Mouse (Mus musculus): ENCODE results near the gene Tnfrsf26.
"Not testable (repeated sequence)": the region's sequence is repeated elsewhere in the genome, so short reads cannot be mapped to it uniquely, and the experiment has no call there.

Tnfrsf26 gene

DNA sequence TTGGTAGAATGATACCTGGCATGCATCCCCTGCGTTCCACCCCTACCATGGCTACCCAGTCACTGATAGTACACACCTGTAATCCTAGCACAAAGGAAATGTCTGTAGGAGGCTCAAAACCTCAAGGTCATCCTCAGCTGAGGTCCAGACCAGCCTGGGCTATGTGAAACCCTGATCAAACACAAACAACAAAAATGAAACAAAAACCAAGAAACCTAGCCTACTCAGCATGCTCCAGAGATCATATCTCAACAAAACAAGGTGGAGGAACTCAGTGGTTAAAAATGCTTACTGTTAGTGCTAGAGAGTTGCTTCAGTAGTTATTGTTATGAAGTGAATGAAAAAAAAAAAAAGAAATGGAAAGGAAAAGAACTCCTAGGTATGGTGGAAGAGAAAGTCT is at the start of gene Tnfrsf26:
Gene Tnfrsf26 (minus strand): TSS at position 183 of the 400 bp plus-strand sequence.
- no peak for DNase-seq

GRCm38 (mm10) chr7:143666427-143667311 is 38.1 kb upstream of the Tnfrsf26 start:
- DNase-seq, result no peak

GRCm38 (mm10) chr7:143663470-143663869 is 34.9 kb upstream of the Tnfrsf26 start:
- DNase-seq, result no peak

DNA sequence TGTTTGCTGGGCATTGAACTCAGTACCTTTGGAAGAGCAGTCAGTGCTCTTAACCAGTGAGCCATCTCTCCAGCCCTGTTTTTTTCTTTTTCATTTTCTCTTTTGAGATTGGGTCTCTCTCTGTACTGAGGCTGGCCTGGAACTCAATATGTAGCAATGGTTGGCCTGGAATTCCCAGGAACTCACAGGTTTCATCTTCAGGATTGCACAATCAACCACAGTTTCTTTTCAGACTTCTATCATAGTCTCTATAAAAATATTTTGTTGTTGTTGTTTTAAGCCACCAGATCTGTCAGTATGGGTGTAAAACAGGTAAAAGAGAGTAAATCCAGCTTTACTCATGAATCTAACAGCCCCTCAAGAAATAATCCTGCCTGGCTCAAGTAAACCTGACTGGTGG is 32.3 kb upstream of the Tnfrsf26 start:
- no peak for DNase-seq

- not testable (repeated sequence) for DNase-seq
Observed at GRCm38 (mm10) chr7:143649769-143650346, 21.3 kb upstream of the Tnfrsf26 start.

- DNase-seq, result peak; percentile 11
Observed at GRCm38 (mm10) chr7:143649034-143649768, 20.7 kb upstream of the Tnfrsf26 start, which contains the start of gene Tnfrsf22. Gene Tnfrsf22 (minus strand): TSS chr7:143649661.

GRCm38 (mm10) chr7:143643949-143644348 is 15.4 kb upstream of the Tnfrsf26 start:
- DNase-seq, result not testable (repeated sequence)

GRCm38 (mm10) chr7:143636674-143637073 is 8.2 kb upstream of the Tnfrsf26 start:
- no peak for DNase-seq

GRCm38 (mm10) chr7:143631503-143631902 is 3.0 kb upstream of the Tnfrsf26 start:
- DNase-seq, result no peak

GRCm38 (mm10) chr7:143629501-143629900 is 979 bp upstream of the Tnfrsf26 start:
- DNase-seq, result no peak

DNA sequence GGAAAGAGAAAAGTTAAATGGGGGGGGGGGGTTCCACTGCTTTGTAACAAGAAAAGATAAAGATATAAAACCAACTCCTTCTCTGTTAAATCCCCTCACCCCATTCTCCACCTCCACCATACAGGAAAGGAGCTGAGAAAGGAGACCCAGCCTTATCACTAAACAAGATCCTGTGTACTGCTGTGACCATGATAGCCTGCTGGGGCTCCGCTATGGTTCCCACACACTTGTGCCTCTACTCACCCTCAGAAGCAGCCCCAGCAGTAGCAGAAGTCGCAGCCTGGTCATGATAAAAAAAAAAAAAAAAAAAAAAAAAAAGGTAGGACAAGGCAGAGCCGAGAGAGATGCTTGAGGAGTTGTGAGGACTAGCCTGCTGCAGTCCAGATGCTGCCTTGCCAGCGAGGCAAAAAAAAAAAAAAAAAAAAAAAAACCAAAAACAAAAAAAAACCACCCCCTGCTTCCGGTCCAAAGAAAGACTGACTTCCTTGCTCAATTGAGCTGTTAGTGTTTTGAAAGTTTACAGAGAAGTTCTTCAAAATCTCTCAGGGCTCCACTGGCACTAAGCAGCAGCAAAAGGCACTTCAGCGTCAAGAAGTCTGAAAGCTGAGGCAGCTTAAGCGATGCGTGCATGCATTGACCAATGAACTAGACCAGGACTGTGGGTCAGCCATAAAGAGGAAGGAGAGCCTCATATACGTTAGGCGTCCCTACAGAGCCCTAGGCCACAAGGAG is 801 bp downstream of the Tnfrsf26 start:
- DNase-seq, result no peak

DNA sequence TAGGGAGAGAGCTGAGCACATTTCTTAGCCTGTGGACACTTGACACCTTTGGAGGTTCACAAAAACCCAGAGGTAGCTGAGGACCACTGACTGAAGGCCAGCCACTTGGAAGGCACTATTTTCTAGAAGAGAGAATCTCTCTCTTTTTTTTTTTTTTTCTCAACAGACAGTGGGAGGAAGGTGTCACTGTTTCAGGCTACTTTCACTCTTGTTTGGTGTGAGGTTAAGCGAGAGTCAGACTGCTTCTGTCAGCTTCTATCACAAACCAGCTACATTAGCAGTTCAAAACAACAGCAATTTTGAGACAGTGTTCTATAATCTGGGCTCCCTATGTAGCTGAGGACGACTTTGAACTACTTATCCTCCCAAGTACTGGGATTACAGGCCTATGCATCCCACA is 2.3 kb downstream of the Tnfrsf26 start:
- DNase-seq, result no peak

DNA sequence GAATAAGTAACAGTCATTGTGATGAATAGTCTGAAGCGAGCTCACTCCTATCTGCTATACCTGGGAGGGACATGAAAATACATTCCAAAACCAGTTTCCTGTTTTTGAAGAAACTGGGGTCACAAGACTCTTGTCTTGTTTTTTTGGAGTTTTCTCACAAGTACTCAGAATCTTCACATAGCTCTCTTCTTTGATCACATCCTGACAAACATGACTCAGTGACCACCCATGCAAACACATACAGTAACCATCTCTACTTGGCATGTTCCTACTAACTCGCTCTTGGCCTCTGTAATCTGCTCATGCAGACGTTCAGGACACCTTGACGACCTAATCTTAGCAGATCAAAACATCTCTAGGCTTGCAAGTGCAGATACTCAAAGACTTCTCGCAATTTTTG is 3.4 kb downstream of the Tnfrsf26 start:
- no peak for DNase-seq

DNA sequence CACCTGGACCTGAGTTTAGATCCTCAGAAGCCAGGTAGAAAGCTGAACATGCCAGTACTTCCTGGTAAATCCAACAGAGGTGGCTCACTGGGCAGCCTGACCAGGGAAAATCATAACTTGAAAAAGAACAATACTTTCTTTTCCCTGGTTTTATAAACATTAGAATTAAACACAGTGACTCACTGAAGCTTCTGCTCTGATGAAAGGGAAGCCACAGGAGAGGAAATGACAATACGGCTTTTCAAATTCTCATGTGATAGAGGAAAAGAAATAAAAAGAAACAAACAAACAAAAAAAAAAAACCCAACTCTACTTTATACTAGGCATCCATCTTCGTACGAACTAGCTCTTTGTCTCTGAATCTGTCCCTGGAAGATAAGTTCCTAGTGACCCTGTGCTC is 4.0 kb downstream of the Tnfrsf26 start:
- no peak for DNase-seq

- no peak for DNase-seq
Observed at GRCm38 (mm10) chr7:143620951-143621350, 7.6 kb downstream of the Tnfrsf26 start.

GRCm38 (mm10) chr7:143614404-143615135 is 14.0 kb downstream of the Tnfrsf26 start:
- DNase-seq, result no peak

GRCm38 (mm10) chr7:143612215-143612614 is 16.3 kb downstream of the Tnfrsf26 start:
- DNase-seq, result no peak

DNA sequence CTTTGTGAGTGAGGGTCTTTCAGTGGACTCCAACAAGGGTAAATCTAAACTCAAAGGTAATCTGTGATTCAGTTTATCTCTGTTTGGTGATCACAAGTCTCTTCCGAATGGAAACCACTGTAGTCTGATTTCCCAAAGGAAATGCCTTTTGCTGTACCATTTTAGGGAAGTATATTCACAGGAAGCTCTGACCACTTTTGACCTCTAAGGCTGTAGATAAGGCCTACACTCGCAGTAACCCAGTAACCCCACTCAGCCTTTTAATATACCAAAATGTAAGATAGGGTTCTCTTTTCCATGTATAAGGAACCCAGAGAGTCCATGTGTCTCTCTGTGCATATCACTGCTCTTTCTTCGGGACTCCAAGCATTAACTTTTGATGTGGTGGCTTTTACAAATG is 23.2 kb downstream of the Tnfrsf26 start:
- no peak for DNase-seq

DNA sequence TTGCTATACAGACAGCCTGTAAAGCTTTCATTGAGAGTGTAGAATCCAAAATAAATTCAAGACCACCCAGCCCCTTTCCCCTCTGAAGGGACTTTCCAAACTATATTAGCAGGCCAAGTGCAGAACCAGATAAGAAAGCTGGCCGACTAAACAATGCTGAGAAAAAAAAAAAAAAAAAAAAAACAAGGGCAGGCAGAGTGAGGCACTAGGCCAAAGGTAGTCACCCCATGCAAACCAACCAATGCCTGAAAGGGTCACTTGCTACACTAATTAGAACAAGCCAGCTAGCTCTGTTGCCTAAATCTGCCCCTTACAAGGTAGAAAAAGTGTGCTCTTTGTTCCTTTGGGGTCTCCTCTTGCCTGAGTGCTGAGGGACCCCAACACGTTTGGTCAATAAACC is 23.6 kb downstream of the Tnfrsf26 start:
- DNase-seq, result no peak

GRCm38 (mm10) chr7:143601705-143602104 is 26.8 kb downstream of the Tnfrsf26 start:
- DNase-seq, result no peak

- DNase-seq, result no peak
Observed at GRCm38 (mm10) chr7:143600231-143600740, 28.2 kb downstream of the Tnfrsf26 start.
